Mouse (Mus musculus) limb, embryonic 14.5 days (tissue): ENCODE measurements around the gene Apoc3. TPM values are rescaled to one million over a fixed set of nuclear protein-coding genes. Genes with fewer than 3 reads are reported as not detected.

ENCODE experiments used
- ATAC-seq: fragments of 200-750 bp; cut with Nextera tagmentation; 2 replicates; pipeline ENCODE4 v1.8.0; 2017; ENCODE audit warnings: low read depth, moderate number of reproducible peaks, moderate TSS enrichment; ENCODE audit not compliant: low FRiP score
- DNase-seq: peaks from one replicate; pipeline ENCODE4 v3.0.0-alpha.2; 2015; ENCODE audit warnings: low spot score
- H3K27ac ChIP-seq: fragments of 300-500 bp; sonication (generic); replicated peaks from 2 replicates; pipeline ENCODE4 v1.5.1; 2014; ENCODE audit warnings: low read depth, mild to moderate bottlenecking, low read length, moderate library complexity, mixed read lengths
- H3K27me3 ChIP-seq: fragments of 300-500 bp; sonication (generic); 2 replicates; pipeline ENCODE4 v1.6.1; 2014; ENCODE audit warnings: low read length, mixed read lengths; ENCODE audit not compliant: control insufficient read depth, insufficient read depth
- H3K36me3 ChIP-seq: fragments of 300-500 bp; sonication (generic); 2 replicates; pipeline ENCODE4 v1.6.1; 2014; ENCODE audit warnings: mild to moderate bottlenecking, low read length, moderate library complexity, mixed read lengths; ENCODE audit not compliant: control insufficient read depth, insufficient read depth
- H3K4me1 ChIP-seq: fragments of 300-500 bp; sonication (generic); 2 replicates; pipeline ENCODE4 v1.6.1; 2014; ENCODE audit warnings: antibody characterized with exemption, low read length, mixed read lengths; ENCODE audit not compliant: control insufficient read depth, insufficient read depth
- H3K4me2 ChIP-seq: fragments of 300-500 bp; sonication (generic); replicated peaks from 2 replicates; pipeline ENCODE4 v1.6.1; 2014; ENCODE audit warnings: low read depth, mild to moderate bottlenecking, low read length, moderate library complexity; ENCODE audit not compliant: severe bottlenecking
- H3K4me3 ChIP-seq: fragments of 300-500 bp; sonication (generic); replicated peaks from 2 replicates; pipeline ENCODE4 v1.5.1; 2014; ENCODE audit warnings: low read length
- H3K9ac ChIP-seq: fragments of 300-500 bp; sonication (generic); 2 replicates; pipeline ENCODE4 v1.6.1; 2014; ENCODE audit warnings: mild to moderate bottlenecking, low read depth, low read length, moderate library complexity; ENCODE audit not compliant: severe bottlenecking
- H3K9me3 ChIP-seq: fragments of 300-500 bp; sonication (generic); 2 replicates; pipeline ENCODE4 v1.6.1; 2016; ENCODE audit warnings: low read length; ENCODE audit not compliant: control insufficient read depth
- POLR2A ChIP-seq: fragments of 200-500 bp; IDR thresholded peaks from 2 replicates; pipeline ENCODE4 v1.8.0; 2012; ENCODE audit warnings: inconsistent platforms, mild to moderate bottlenecking, moderate library complexity, borderline replicate concordance; ENCODE audit not compliant: insufficient read depth, insufficient read length; ENCODE audit errors: extremely low read depth
- WGBS: fragments of 180-500 bp; shearing (Covaris S2); extraction: QIAGEN DNeasy Blood & Tissue Kit; methylation state at CpG from one replicate; pipeline ENCODE4 v1.1.7; 2014; 5-methylcytosine and 5-hydroxymethylcytosine counted together
- polyA plus RNA-seq, 2 experiments: library from polyadenylated mRNA; depleted of rRNA in 1 of 2; stranded (reverse) in 1 of 2; unstranded in 1 of 2; fragments of >200 nt; fragmentation: Nextera tagmentation in 1 of 2; extraction: Ambion mirVana in 1 of 2; gene quantifications; 2 replicates each; pipeline versions ENCODE4 v1.2.1 to v1.2.3; 2012 to 2014

Apoc3 gene
- polyA plus RNA-seq (2012; rRNA removed) (not detected in 2 replicates), polyA plus RNA-seq (2014; fragmentation: Nextera tagmentation; extraction: Ambion mirVana) (not detected in 2 replicates)

GRCm38 (mm10) chr9:46235596-46235648 lies at the start of gene Apoc3:
TSS of gene Apoc3 (minus strand) at chr9:46235636.
- no peak for TF ChIP-seq POLR2A
- Histone ChIP-seq H3K27me3 (no peaks in the 10 kb centered on the region), H3K4me1 (peaks cover 5% of the 10 kb centered on the region), H3K36me3 (no peaks in the 10 kb centered on the region), H3K9ac (no peak within 1 kb of the TSS), H3K4me2 (no peak within 1 kb of the TSS), H3K27ac (no peak within 1 kb of the TSS), H3K9me3 (no peaks in the 10 kb centered on the region), H3K4me3 (no peak within 1 kb of the TSS)
- ATAC-seq (no peak), DNase-seq (no peak)

DNA sequence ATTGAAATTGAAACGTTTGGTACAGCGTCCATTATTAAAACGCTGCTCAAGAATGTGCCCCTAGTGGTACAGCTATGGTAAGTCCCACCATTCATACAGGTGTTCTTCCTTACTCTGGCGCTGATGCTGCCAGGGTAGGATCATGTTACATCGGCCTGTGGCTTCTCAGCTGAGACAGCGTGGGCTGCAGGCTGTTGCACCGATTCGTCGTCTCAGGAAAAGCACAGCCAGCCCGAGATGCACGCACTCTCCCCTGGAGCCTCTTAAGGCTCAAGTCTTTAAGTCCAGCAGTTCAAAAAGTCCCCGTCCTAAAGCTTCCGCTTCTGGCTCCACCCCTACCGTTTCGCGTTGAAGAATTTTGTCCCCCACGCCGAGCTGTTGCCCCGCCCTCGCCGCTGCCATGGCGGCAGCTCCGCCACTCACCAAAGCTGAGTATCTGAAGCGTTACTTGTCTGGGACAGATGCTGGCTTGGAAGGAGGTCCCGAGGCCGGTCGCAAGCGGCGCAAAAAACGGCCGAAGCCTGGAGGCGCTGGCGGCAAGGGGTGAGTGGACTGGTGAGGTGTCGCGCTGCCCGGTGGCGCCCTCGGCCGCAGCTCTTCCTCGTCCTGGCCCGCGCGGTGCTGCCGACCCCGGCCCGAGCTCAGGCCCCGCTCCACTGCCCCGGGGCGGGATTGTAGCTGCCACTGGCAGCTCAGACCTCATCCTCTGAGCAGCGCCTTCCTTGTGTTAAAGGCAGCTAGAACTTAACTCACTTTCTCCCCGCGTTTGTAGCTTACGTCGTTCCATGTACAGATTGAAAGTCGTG lies 47.4 kb upstream of the Apoc3 start, which contains the start of gene Bud13:
TSS of gene Bud13 (plus strand) at position 378 of the 806 bp plus-strand sequence.
- Histone ChIP-seq H3K4me3 (peak within 1 kb of the TSS; percentile 71), H3K36me3 (peaks cover 52% of the 10 kb centered on the region), H3K27me3 (no peaks in the 10 kb centered on the region), H3K9me3 (no peaks in the 10 kb centered on the region), H3K9ac (peak within 1 kb of the TSS; percentile 84), H3K4me2 (peak within 1 kb of the TSS; percentile 53), H3K27ac (peak within 1 kb of the TSS; percentile 68), H3K4me1 (peaks cover 6% of the 10 kb centered on the region)
- TF ChIP-seq POLR2A = peak; percentile 87; the same call in 1 of the 2 replicates
- under 1% methylated on average over 51 of the region's 55 CpGs for WGBS
- DNase-seq (peak; percentile 92), ATAC-seq (peak; percentile 94)

DNA sequence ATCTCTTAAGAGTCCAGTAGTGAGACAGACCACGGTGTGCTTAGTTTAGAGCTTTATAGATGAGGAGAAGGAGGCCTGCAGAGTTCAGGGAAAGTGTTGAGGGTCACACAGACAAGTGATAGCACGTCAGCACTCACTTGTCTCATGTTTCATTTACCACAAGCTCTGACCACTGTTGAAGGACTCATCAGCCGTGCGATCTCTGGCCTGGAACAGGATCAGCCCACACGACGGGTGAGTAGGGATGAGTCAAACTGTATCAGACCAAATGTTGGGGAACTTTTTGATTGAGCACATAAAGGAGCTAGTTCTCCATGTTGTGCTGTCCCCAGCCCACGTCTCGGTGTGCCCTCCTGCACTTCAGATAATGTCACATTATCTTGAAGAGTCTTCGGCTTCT lies 39.1 kb upstream of the Apoc3 start:
- no peak for DNase-seq
- Histone ChIP-seq H3K27me3 (no peaks in the 10 kb centered on the region), H3K4me1 (peaks cover 5% of the 10 kb centered on the region; the same call in 1 of the 2 replicates), H3K27ac (no peak overlapping the region), H3K9ac (no peak overlapping the region), H3K9me3 (no peaks in the 10 kb centered on the region), H3K4me3 (no peak overlapping the region), H3K36me3 (peaks cover 47% of the 10 kb centered on the region), H3K4me2 (no peak overlapping the region)
- no peak for TF ChIP-seq POLR2A
- ATAC-seq = no peak
- WGBS = 90% methylated on average over 9 of the region's 9 CpGs

GRCm38 (mm10) chr9:46272677-46273454 lies 37.4 kb upstream of the Apoc3 start, which contains the start of gene Zpr1:
TSS of gene Zpr1 (plus strand) at chr9:46273064.
- Histone ChIP-seq H3K27ac (peak within 1 kb of the TSS; percentile 58; the same call in 1 of the 2 replicates), H3K4me1 (peaks cover 5% of the 10 kb centered on the region; the same call in 1 of the 2 replicates), H3K9me3 (no peaks in the 10 kb centered on the region), H3K9ac (peak within 1 kb of the TSS; percentile 73), H3K4me2 (peak within 1 kb of the TSS; percentile 75), H3K4me3 (peak within 1 kb of the TSS; percentile 82), H3K27me3 (no peaks in the 10 kb centered on the region), H3K36me3 (peaks cover 34% of the 10 kb centered on the region)
- ATAC-seq = peak; percentile 94
- DNase-seq = peak; percentile 90
- no peak for TF ChIP-seq POLR2A
- 8% methylated on average over 40 of the region's 45 CpGs for WGBS

GRCm38 (mm10) chr9:46272070-46272469 lies 36.6 kb upstream of the Apoc3 start:
- Histone ChIP-seq H3K4me3 (0 out of 2 replicates have a peak overlapping the region, but pooled peaks have one; percentile 82), H3K4me1 (peaks cover 5% of the 10 kb centered on the region; the same call in 1 of the 2 replicates), H3K27me3 (no peaks in the 10 kb centered on the region), H3K27ac (no peak overlapping the region), H3K9me3 (no peaks in the 10 kb centered on the region), H3K4me2 (no peak overlapping the region), H3K36me3 (peaks cover 26% of the 10 kb centered on the region), H3K9ac (no peak overlapping the region)
- DNase-seq (no peak), ATAC-seq (no peak)
- 88% methylated on average over 9 of the region's 9 CpGs for WGBS
- no peak for TF ChIP-seq POLR2A
